Mouse (Mus musculus) cerebellum, postnatal 4 days (tissue): Measurements from ENCODE around the gene S1pr2.
"Not testable (repeated sequence)": the region's sequence is repeated elsewhere in the genome, so short reads cannot be mapped to it uniquely, and the experiment has no call there.

Experiments
- DNase-seq, 2 experiments: peaks; one replicate each; pipeline ENCODE4 v3.0.0; 2022; ENCODE audit warnings: low spot score in 2 of 2, mixed read lengths in 1 of 2

S1pr2 gene

DNA sequence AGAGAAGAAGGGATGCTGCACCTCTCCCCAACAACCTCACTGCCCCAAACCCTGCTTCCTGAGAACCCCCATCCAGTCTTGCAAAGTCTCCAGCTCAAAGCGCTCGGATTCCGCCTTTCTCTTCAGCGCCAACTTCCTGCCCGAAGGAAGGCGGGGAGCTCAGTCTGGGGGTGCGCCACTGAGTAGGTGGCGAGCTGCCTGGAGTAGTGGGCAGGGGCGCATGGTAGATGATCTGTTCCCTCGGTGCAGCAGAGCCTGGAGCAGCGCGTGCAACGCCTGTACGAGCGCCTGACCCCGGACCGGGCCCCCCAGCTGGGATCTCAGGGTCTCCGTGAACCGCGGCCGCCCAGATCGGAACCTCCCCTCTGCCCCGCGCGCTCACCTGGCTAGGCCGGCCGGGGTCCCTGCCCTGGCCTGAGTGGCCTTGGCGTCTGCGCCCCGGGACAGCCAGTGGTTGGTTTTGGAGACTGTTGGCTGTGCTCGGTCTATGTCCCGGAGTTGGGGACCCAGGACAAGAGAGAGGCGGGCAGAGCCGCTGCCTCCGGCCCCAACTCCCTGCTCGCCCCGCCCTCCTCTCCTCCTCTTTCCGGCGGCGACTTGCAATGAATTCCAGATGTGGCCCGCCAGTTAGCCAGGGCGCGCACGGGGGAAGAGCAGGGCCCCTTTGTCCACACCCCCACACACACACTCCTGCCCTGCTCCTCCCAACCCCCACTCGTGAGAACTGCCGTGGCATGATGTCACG lies at the start of gene S1pr2:
S1pr2 (minus strand) TSS at position 566 of the 745 bp plus-strand sequence.
- peak in 1 of 2 experiments; percentile 41 for DNase-seq

DNA sequence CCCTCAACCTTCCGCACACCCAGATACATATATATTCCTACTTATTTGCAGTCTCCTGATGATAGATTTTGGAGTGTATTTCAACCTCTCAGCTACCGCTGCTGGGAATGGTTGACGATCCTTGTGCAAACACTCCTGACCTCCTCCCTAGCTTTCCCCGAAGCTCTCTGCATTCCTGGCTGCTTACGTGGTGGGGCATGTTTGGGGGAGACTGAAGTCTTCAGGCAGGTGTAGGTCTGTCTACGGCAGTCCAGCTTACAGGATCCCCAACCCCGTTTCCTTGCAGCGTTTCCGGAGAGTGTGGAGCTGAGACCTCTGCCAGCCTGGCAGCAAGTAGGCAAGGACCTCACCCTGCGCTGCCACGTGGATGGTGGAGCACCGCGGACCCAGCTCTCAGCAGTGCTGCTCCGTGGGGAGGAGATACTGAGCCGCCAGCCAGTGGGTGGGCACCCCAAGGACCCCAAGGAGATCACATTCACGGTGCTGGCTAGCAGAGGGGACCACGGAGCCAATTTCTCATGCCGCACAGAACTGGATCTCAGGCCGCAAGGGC lies 48.8 kb upstream of the S1pr2 start:
- no peak for DNase-seq

DNA sequence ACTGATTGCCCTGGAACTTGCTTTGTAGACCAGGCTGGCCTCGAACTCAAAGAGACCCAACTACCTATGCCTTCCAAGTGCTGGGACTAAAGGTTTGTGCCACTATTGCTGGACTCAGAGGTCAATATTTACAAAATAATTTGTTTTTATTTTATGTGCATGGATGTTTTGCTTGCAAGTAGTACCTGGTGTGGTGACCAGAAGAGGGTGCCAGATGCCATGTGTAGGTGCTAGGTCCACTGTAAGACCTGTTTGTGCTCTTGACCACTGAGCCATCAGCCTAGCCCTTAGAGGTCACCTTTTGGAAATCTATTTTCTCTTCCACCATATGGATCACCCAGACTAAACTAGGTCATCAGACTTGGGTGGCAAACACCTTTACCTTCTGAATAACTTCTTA lies 46.1 kb upstream of the S1pr2 start:
- no peak for DNase-seq

DNA sequence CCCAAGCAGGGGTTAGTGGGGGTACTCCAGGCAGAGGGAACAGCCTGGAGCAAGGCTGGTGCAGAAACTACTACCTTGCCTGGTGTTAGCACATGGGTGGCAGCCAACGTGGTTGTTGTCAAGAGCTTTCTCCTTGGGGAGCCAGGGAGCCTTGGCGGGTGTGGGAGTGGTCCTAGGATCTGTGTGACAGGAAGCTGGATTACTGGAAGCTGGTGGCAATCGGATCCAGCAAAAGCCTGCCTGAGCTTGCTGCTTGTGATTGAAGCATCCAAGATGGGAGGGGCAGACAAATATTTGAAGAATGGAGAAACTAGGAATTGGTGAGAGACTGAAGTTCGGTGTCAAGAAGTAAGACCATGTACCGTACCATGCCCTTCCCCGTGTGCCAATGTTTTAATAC lies 45.7 kb upstream of the S1pr2 start:
- no peak for DNase-seq

DNA sequence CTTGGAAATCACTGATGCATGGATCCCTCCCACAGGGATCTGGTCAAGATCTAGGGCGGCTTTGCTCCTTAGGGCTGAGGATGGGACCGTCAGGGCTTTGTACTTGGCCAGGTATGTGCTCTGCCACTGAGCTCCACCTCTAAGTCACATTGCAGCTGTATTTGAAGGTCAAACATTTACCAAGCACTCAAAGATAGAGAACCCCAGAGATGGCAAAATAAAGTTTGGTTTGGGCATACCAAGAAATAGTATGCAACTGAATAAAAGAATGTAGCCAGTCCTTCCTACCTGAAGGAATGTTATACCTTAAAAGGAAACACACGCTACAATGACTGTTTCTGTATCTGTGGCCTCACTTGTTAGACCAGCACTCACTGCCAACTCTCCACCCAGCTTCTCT lies 44.8 kb upstream of the S1pr2 start:
- DNase-seq: no peak

DNA sequence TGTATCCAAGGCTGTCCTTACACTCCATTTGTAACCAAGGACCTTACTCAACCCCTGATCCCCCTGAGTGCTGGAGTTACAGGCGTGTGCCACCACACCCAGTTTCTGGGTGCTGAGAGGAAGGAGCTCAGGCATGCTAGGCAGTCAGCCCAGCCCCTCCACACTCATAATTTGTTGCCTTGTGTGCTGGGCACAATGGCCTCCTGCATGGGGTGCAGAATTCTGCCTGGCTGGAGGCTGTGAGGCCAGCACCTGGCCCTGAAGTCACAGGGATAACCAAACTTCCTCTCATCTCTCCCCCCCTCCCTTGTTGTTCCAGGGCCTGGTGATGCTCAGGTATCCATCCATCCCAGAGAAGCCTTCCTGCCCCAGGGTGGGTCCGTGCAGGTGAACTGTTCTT lies 42.0 kb upstream of the S1pr2 start:
- no peak for DNase-seq

DNA sequence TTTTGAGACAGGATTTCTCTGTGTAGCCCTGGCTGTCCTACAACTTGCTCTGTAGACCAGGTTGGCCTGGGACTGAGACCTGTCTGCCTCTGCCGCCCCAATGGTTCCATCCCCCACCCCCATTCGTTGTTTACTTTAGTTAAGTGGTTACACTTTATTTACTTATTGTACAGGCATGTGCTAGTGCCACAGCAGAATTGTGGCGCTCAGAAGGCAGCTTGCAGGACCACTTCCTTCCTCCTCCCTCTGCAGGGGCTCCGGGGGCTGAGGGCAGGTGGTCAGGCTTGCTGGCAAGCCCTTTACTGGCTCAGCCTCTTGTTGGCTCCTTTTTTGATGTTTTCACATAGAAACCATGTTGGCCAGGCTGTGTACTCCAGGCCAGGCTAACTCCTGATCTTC lies 40.6 kb upstream of the S1pr2 start:
- DNase-seq: no peak

DNA sequence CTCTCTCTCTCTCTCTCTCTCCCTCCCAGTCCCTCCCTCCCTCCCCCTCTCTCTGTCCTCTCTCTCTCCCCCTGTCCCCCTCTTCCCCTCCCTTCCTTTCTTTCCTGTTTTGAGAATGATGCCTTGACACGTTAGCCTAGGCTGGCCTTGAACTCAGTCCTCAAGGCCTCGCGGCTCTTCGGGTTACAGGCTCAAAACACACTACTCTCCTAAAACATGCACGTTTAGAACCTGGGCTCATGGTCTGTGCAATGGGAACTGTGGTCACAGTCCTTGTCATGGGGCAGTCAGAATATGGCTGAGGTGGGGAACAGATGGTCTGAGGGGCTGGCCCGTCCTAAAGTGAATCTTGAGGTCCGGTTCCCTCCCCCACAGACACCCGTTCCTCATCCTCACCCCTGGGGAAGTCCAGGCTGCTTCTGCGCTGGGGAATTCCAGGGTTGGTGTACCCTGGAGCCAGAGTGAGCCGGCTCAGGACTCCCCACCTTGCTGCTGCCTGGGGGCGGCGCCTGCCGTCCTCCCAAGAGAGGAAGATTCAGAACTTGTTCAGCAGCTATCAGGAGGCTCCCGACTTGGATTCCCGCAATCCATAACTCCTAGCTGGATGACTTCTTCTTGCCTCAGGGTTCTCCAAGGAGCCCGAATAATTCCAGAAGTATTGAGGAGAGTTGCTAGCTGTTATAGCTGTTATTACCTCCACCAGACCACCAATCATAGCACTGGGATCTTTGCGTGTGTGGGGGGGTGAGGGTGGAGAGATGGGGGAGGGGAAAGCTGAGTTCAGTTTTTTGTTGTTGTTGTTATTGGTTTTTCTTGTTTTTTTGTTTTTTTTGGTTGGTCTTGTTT lies 40.0 kb upstream of the S1pr2 start:
- no peak for DNase-seq

DNA sequence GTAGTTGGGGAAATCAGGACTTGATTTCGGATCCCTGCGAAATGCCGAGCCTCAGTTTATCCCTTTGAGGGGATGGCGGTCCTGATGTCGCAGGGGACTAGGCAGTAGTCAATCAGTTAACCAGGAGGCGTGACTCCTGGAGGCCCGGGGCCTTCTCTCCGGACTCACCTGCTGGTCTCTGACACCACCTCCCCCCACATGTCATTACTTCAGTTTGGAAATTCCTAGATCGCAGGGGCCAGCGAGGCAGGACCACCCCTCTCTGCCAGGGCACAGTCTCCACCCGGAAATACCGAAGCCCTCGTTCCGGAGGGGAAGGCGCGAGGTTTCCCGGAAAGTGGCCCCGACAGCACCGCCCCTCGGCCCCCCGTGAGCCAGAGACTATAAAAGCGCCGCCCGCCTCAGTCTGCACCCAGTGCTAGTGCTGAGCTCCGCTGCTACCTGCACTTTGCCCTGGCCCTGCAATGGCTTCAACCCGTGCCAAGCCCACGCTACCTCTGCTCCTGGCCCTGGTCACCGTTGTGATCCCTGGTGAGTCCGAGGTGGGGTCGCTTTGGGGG lies 39.1 kb upstream of the S1pr2 start, which contains the start of gene Icam1:
Icam1 (plus strand) TSS at position 415 of the 560 bp plus-strand sequence.
- no peak for DNase-seq

DNA sequence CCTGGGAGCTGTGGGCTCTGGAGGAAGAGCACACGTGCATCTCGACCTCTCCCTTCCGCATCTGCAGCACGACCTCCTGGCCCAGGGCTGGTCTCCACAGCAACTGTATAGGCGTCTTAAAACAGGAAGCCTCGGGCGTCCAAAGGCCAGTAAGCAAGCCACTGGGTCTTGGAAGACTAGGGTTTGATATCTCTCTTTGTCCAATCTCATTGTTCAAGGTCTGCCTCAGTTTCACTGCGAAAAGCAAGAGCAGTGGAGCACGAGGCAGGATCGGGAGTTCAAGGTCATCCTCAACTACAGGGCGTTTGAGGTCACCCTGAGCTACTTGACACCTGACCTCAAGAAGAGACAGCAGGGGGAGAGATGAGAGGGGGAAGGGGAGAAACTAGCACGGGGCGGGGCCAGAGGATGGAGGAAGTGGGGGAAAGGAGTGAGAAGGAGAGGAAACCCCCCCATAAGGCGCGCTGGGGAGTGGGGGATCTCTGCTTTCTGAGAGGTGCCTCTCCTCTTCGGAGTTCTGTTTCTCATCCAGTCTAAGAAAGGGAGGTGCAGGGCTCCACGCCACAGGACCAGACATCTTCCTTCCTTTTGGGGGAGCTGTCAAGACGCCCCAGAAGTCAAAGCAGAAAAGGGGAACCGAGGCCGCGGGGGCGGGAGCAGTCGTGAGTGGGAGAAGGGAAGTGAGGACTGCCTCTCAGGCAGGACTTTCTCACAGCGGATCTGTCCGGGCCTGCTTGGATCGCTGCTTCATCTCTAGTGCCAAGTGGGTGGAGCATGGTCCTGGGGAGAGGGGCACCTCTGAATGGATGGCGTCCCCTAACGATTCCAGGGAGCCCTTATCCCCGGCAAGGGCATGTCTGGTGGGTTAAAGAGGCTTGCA lies 38.4 kb upstream of the S1pr2 start:
- DNase-seq: no peak

DNA sequence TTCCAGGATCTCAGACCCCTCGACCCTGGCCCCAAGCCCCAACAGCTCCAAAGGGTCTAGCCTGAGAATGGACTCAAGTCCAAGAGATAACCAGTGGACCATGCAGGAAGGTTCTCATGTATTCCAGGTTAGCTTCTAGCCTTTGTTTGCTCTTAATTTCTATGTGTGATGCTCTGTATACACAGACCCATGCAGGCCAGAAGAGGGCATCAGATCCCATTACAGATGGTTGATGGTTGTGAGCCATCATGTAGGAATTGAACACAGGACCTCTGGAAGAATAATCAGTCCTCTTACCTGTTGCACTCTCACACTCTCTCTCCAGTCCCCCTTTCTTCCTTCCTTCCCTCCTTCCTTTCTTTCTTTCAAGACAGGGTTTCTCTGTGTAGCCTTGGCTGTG lies 35.8 kb upstream of the S1pr2 start:
- no peak for DNase-seq

DNA sequence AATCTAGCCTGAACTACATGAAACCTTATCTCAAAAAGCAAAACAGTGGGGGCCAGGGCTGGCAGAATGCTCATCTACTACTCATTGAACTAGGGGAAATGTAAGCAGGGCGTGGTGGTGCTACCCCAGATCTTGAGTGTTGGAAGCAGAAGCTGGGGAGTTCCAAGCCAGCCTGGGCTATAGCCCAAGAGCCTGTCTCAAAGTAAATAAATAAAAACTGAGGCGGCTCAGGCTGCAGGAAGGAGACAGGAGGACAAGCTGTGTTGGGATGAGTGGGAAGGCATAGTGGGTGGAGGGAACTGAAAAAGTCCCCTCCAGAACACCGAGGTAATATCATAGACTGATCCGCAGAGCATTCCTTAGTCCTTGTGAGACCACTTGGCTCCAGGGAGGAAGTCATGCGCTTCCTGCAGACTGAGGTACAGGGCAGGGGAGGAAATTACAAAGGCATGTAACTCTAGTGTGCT lies 35.3 kb upstream of the S1pr2 start:
- DNase-seq: no peak

DNA sequence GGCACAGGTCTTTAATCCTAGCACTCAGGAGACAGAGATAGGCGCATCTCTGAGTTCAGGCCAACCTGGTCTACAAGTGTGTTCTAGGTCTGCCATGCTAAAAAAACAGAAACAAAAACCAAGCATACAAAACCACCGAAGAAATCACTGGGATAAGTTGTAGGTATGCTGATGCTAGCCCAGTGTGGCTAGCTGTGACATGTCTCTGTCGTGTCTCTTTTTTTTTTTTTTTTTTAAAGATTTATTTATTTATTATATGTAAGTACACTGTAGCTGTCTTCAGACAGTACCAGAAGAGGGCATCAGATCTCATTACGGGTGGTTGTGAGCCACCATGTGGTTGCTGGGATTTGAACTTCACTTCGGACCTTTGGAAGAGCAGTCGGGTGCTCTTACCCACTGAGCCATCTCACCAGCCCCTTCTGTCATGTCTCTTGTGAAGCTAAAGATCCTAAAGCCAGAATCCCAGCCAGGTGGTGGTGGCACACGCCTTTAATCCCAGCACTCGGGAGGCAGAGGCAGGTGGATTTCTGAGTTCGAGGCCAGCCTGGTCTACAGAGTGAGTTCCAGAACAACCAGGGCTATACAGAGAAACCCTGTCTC lies 34.5 kb upstream of the S1pr2 start:
- not testable (repeated sequence) for DNase-seq

DNA sequence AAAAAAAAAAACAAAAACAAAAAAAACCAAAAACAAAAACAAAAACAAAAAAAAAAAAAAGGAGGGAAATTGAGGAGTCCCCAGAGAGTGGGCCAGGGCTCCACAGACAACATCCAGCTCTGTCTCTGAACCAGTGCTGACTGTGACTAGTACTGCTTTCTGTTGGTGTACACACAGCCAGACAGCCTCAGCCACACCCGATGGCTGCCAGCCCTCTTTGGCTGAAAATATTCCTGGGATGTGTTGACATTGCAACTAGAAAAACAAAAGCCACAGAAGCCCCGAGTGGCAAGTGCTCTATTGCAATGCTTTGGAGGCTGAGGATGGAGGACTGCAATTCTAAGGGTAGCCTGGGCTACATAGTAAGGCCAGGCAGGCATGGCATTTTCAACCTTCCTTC lies 33.8 kb upstream of the S1pr2 start:
- DNase-seq: no peak

DNA sequence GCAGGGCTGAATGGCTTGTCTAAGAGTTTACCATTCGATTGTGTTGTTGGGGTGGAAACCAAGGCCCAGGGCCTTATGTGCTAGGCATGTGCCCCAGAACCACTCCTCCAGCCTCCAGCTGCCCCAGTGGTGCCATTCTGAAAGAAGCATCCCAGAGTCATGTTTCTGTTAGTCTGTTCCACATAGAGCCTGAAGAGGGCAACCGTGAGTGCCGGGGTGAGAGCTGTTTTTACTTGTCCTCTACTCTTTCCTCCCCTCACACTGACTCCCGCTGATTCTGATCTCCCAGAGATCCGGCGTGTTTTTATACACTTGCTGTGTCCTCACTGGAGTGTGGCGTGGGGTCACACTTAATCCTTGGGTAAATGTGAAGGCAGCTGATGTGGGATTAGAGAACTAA lies 31.4 kb upstream of the S1pr2 start:
- no peak for DNase-seq

DNA sequence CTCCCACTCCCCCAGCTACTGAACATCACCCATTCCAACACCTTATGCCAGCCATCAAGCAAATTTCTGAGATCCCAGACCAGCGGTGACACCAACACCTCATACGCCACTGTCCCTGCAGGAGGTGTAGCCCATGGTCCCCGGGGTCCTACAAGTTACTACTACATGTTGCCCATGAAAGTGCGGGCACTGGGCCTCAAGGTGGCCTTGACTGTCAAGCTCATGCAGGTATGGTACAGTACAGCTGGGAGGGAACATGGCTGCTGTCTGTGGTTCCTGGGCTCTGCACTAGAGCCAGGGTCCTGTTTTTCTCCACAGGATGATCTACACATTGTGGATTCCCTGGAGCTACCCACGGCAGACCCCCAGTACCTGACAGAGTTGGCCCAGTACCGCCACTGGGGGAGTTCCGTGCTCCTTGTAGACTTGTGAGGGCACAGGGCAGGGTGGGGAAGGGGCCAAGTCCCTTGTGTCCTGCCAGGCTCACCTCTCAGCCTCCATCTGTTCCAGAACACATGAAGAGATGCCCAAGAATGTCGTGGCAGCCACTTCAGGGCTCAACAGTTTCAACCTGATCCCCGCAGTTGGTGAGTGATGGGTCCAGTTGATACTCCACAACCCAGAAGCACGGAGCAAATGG lies 30.9 kb upstream of the S1pr2 start:
- no peak for DNase-seq

DNA sequence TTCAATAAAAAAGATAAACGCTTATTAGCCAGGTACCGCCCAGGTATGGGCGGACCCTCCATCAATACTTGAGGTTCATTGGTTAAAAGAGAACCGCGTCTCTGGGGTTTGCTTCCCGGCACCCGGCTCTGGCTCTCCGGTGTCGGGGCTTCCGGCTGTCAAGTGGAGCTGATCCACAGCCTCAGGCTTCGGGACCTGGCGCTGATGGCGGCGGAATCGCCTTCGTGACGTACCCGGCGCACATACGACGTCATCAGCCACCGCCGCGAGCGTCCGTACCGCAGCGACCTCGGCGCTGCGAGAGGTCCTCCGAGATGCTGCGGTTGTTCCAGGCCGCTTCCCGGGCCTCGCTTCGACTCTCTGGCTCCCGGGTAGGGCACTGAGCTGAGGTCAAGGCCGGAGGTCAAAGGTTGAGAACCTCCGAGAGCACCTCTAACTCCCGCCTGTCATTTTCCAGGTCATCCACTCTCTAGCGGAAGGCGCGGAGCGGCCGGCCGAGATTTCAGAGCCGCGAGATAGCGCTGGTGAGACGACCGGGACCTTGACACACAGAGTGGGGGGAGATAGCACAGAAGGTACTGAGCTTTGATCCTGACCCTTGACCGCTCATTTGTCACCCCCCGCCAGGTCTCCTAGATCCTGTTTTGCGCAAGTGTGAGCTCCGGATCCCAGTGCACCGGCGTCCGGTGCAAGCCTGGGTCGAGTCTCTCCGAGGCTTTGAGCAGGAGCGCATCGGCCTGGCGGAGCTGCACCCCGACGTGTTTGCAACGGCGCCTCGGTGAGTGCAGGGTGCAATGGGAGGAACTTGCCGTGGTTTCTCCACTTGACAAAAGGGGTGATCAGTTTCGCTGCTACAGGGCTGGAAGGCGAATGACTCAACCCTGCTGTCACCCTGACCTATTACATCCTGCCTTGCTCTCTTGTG lies 26.3 kb upstream of the S1pr2 start, which contains the start of gene Mrpl4:
Mrpl4 (plus strand) TSS at position 112 of the 925 bp plus-strand sequence.
- peak; percentile 83 to 91 for DNase-seq

DNA sequence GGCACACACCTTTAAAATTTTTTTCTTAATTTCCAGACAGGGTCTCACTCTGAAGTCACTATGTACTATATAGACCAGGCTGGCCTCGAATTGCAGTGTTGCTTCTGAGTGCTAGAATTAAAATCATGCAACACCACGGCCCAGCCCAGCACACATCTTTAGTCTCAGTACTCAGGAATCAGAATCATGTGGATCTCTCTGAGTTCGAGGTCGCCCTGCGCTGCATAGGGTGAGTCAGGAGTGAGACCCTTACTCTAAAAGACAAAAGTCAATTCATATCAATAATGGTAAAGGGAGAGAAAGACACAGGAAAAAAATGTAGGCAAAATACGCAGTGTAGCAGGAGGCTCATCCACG lies 25.7 kb upstream of the S1pr2 start:
- DNase-seq: no peak

DNA sequence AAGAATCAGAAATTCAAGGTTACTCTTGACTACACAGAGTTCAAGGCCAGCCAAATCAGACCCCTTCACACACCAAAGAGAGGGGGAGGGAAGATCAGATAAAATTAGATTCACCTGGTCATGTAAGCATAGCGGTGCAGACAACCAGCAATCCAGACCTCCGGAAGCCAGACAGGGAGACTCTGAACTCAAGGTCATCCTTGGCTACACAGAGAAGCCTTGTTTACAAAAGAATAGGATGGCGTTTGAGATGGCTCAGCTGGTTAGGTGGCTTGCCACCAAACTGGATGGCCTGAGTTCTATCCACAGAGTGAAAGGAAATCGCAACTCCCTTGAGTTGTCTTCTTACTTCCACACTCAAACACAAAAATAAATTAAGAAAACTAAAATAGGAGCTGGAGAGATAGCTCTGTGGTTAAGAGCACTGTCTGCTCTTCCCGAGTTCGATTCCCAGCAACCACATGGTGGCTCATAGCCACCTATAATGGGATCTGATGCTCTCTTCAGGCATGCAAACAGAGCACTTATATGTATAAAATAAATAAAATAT lies 25.1 kb upstream of the S1pr2 start:
- no peak for DNase-seq
